Mouse (Mus musculus) testis, adult 2 months (tissue): Measurements from ENCODE around the gene Ebpl.

Source experiments
- CTCF ChIP-seq: fragments of 200-500 bp; IDR thresholded peaks from 2 replicates; pipeline ENCODE4 v1.5.1; 2012; ENCODE audit warnings: low read depth, mild to moderate bottlenecking, inconsistent platforms, low read length, moderate library complexity; ENCODE audit not compliant: control insufficient read depth, insufficient read depth, insufficient replicate concordance
- POLR2A ChIP-seq: fragments of 200-500 bp; IDR thresholded peaks from 2 replicates; pipeline ENCODE4 v1.6.1; 2012; ENCODE audit warnings: low read depth, mild to moderate bottlenecking, inconsistent platforms, low read length, moderate library complexity; ENCODE audit not compliant: control insufficient read depth

GRCm38 (mm10) chr14:61363734-61364133 is 3.5 kb upstream of the Ebpl start:
- TF ChIP-seq POLR2A: no peak
- no peak for TF ChIP-seq CTCF
